Mouse (Mus musculus): ENCODE data around the gene Emid1.

DNA sequence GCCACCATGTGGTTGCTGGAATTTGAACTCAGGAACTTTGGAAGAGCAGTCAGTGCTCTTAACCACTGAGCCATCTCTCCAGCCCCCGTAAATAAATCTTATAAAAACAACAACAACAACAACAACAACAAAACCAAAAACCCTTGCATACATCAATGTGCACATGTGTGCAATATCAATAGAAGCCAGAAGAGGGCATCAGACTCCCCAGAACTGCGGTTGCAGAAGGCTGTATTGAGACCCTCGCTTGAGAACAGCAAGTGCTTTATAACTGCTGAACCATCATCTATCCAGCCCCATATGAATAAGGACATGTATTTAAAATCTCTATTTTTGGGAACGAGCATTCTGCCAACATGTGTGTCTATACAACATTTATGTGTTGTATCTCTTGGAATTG is 77.2 kb downstream of the Emid1 start:
- no peak for TF ChIP-seq POLR2A (IDR thresholded peaks at IDR 0.05; ENCODE audit: low read depth, low read length)
- no peak; the same call in 1 of the 2 replicates for TF ChIP-seq CTCF (IDR thresholded peaks at IDR 0.05; ENCODE audit: extremely low read depth, insufficient read length, insufficient replicate concordance, low read depth, low read length)

All from small intestine, adult 2 months (tissue).